Mouse (Mus musculus): ENCODE data around the gene Creb3l1.

DNA sequence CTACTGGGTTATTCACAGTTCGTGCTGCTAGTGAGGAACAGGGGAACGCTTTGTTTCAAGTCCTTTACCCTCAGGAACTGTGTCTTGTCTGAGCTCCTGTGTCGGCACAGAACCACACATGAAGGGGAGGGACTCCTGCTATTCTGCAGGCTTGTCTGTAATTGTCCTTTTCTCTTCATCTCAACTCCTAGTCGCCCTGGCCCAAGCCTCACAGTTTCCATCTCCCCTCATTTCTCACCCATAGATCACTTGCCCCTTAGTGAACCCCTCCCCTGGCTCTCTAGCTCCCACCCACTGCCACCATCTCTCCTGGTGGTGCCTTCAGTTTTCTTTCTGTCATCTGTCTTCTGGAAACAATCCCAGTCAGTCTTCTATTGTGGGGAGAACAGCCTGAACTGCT is 44.1 kb downstream of the Creb3l1 start:
- TF ChIP-seq CTCF (conservative IDR thresholded peaks at IDR 0.05; ENCODE audit: insufficient read depth, insufficient read length, low read depth, low read length) (no peak), POLR2A (IDR thresholded peaks at IDR 0.05; ENCODE audit: low read depth, low read length) (no peak)
